Mouse (Mus musculus) olfactory bulb, adult 2 months (tissue): ENCODE results near the gene Olfr1036. TPM values are rescaled to one million over a fixed set of nuclear protein-coding genes. Genes with fewer than 3 reads are reported as not detected.
"Not testable (repeated sequence)": the region's sequence is repeated elsewhere in the genome, so short reads cannot be mapped to it uniquely, and the experiment has no call there.

Experiments
- H3K27ac ChIP-seq: fragments of 200-500 bp; 2 replicates; pipeline ENCODE4 v1.5.1; 2012; ENCODE audit warnings: low read depth, low read length; ENCODE audit not compliant: insufficient read depth
- H3K4me1 ChIP-seq: fragments of 200-500 bp; 2 replicates; pipeline ENCODE4 v1.6.1; 2012; ENCODE audit warnings: low read length; ENCODE audit not compliant: control insufficient read depth, insufficient read depth
- H3K4me3 ChIP-seq: fragments of 200-500 bp; 2 replicates; pipeline ENCODE4 v1.5.1; 2012; ENCODE audit warnings: mild to moderate bottlenecking, low read depth, low read length, moderate library complexity; ENCODE audit not compliant: insufficient read depth
- CTCF ChIP-seq: fragments of 200-500 bp; IDR thresholded peaks from 2 replicates; pipeline ENCODE4 v1.5.1; 2012; ENCODE audit warnings: low read depth, mild to moderate bottlenecking, low read length, moderate library complexity; ENCODE audit not compliant: insufficient read depth
- POLR2A ChIP-seq: fragments of 200-500 bp; IDR thresholded peaks from 2 replicates; pipeline ENCODE4 v1.6.1; 2012; ENCODE audit warnings: mild to moderate bottlenecking, low read depth, low read length, moderate library complexity; ENCODE audit not compliant: insufficient read depth
- WGBS: fragments of 180-500 bp; shearing (Covaris S2); methylation state at CpG from one replicate; pipeline ENCODE4 v1.1.7; 2018; 5-methylcytosine and 5-hydroxymethylcytosine counted together
- polyA plus RNA-seq: library from polyadenylated mRNA; stranded (reverse); fragments of >200 nt; gene quantifications from 2 replicates; pipeline ENCODE4 v1.2.4, GENCODE M21; 2012; ENCODE audit warnings: low replicate concordance; ENCODE audit not compliant: missing spikeins, insufficient read depth, insufficient read length

The Olfr1036 gene
- not detected in 2 replicates for polyA plus RNA-seq

DNA sequence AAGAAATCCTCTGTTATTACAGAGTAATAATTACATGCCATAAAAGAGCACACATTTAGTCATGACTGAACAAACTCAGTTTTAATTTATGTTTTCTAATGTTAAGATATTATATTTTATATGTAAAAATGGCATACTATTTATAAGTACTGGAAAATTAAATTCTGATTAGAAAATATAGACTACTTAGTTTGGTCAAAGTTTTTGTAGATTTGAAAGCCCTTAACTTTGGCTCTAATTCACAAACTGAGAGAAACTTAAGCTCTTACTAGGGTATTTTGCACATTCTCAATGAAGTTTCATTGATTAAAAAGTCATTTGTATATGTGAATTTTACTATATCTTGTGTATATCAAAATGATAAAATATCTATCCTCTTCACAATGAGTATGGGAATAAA lies at the start of gene Olfr1036:
TSS of gene Olfr1036 (plus strand) at position 301 of the 400 bp plus-strand sequence.
- not testable (repeated sequence) for H3K4me1 ChIP-seq, H3K27ac ChIP-seq, H3K4me3 ChIP-seq

DNA sequence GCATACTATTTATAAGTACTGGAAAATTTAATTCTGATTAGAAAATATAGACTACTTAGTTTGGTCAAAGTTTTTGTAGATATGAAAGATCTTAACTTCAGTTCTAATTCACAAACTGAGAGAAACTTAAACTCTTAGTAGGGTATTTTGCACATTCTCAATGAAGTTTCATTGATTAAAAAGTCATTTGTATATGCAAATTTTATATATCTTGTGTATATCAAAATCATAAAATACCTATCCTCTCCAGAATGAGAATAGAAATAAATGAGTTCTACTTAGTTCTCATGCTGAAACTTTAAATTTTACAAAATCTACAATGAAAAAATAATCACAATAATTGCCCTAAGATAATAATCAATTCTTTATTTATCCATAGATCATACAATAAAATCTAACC lies 28.2 kb upstream of the Olfr1036 start, which contains the start of gene Olfr1034:
TSS of gene Olfr1034 (plus strand) at position 301 of the 400 bp plus-strand sequence.
- no peak within 1 kb of the TSS for H3K27ac ChIP-seq
- no peaks in the 10 kb centered on the region for H3K4me1 ChIP-seq
- no peak within 1 kb of the TSS for H3K4me3 ChIP-seq
- TF ChIP-seq CTCF (no peak), POLR2A (no peak)

DNA sequence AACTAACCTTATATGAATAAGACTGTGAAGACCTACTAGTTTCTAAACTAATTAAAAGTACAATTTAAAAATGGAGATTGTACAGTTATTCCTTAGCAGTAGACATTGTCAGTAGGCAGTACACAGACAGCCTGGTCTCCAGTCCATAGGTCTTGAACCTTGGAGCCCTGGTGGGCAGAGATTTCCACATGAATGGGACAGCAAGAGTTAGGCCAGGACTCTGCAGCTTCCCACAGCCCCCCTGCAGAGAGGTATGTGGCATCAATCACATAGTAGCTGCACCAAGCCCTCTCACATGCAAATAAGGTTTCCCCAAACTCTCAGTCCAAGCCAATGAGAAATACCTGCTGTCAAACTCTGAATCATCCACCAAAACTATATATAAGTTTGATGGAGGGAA lies 23.0 kb upstream of the Olfr1036 start:
- not testable (repeated sequence) for H3K27ac ChIP-seq, H3K4me3 ChIP-seq, H3K4me1 ChIP-seq

DNA sequence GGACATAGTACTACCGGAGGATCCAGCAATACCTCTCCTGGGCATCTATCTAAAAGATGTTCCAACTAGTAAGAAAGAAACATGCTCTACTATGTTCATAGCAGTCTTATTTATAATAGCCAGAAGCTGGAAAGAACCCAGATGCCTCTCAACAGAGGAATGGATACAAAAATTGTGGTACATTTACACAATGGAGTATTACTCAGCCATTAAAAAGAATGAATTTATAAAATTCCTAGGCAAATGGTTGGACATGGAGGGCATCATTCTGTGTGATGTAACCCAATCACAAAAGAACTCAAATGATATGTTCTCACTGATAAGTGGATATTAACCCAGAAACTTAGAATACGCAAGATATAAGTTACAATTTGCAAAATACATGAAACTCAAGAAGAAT lies 10.0 kb upstream of the Olfr1036 start:
- not testable (repeated sequence) for H3K27ac ChIP-seq, H3K4me3 ChIP-seq, H3K4me1 ChIP-seq
- WGBS = 94% methylated on average over 2 of the region's 2 CpGs

DNA sequence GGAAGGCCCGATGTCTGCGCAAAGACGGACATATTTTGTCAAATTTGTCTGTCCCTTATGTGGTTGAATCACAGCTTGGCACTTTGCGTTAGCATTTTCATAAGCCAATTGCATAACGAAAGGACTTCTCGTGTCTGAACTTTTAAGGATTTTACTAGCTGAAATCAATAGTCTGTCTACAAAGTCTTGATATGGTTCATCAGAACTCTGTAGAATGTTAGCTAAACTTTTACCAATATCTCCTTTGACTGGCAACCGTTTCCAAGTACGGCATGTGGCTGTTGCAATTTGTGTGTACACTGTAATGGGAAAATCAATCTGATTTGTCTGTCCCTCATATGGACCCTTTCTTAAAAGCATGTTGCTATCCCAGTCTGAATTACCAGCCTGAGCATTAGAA lies 3.6 kb upstream of the Olfr1036 start:
- Histone ChIP-seq H3K4me1 (no peaks in the 10 kb centered on the region), H3K27ac (no peak overlapping the region), H3K4me3 (no peak overlapping the region)
- 96% methylated on average over 8 of the region's 8 CpGs for WGBS
- no peak for TF ChIP-seq CTCF
- TF ChIP-seq POLR2A = no peak

DNA sequence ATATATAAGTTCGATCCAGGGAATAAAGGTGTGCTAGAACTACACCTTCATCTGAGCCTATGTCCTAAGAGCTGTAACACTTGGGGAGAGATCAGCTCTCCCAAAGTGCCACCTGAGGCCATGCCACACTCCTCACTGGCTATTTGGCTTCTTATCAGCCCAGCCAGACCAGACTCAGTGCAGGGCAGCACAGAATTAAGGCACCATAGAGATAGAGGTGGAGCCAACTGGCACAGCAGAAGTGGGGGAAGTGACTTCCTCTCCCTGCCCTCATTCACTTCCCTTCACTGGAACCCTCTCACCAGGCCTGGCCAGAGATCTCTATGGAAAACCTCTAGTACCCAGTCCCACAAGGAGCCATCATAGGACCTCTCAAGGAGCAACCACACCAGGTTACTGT lies 6.7 kb downstream of the Olfr1036 start:
- H3K27ac ChIP-seq, H3K4me3 ChIP-seq, H3K4me1 ChIP-seq: not testable (repeated sequence)
- WGBS = 89% methylated on average over 1 of the region's 1 CpGs

DNA sequence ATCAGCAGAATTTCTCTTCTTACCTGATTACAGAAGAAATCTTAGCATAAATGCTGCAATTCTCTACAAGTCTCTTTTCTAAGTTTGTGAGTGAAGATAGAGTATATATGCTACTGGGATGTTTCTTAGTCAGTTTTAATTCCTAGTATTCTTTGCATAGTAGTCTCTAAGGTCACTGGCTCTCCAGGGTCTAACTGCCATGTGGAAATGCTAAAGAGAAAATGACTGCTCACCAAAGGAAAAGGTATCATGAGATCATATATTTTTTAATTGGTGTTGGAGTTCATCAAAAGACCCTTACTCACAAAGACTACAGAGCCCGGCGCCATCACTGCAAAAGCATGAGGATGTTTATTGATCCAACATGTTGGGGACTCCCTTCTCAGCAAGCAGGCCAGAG lies 13.5 kb downstream of the Olfr1036 start, which contains the start of gene Olfr1037:
TSS of gene Olfr1037 (minus strand) at position 101 of the 400 bp plus-strand sequence.
- 88% methylated on average over 2 of the region's 2 CpGs for WGBS
- TF ChIP-seq POLR2A (no peak), CTCF (no peak)

More for the DNA sequence above, 13.5 kb downstream of the Olfr1036 start, which contains the start of gene Olfr1037:
- H3K27ac ChIP-seq = no peak within 1 kb of the TSS
- H3K4me3 ChIP-seq = no peak within 1 kb of the TSS
- H3K4me1 ChIP-seq = no peaks in the 10 kb centered on the region

Other genes with a start within 250 kb of the Olfr1036 start
- not detected in 2 replicates for gene Olfr1019, start 228.5 kb upstream of the Olfr1036 start, polyA plus RNA-seq
- not detected in 2 replicates for gene Olfr1020, start 227.0 kb upstream of the Olfr1036 start, polyA plus RNA-seq
- not detected in 2 replicates for gene Olfr1022, start 205.4 kb upstream of the Olfr1036 start, polyA plus RNA-seq
- gene Olfr1023, start 188.4 kb upstream of the Olfr1036 start, polyA plus RNA-seq = not detected in 2 replicates
- gene Olfr1024, start 168.9 kb upstream of the Olfr1036 start, polyA plus RNA-seq = not detected in 2 replicates
- gene Olfr1025-ps1, start 158.8 kb upstream of the Olfr1036 start, polyA plus RNA-seq = not detected in 2 replicates
- gene Olfr1026, start 152.4 kb upstream of the Olfr1036 start, polyA plus RNA-seq = not detected in 2 replicates
- gene Olfr1028, start 123.6 kb upstream of the Olfr1036 start, polyA plus RNA-seq = not detected in 2 replicates
- not detected in 2 replicates for gene Olfr1029, start 100.1 kb upstream of the Olfr1036 start, polyA plus RNA-seq
- gene Olfr1030, start 94.7 kb upstream of the Olfr1036 start, polyA plus RNA-seq = not detected in 2 replicates
- not detected in 2 replicates for gene Olfr1031, start 83.7 kb upstream of the Olfr1036 start, polyA plus RNA-seq
- not detected in 2 replicates for gene Olfr1032, start 68.5 kb upstream of the Olfr1036 start, polyA plus RNA-seq
- not detected in 2 replicates for gene Olfr1033, start 53.4 kb upstream of the Olfr1036 start, polyA plus RNA-seq
- gene Olfr1034, start 28.1 kb upstream of the Olfr1036 start, polyA plus RNA-seq = not detected in 2 replicates
- not detected in 2 replicates for gene Olfr1037, start 13.4 kb downstream of the Olfr1036 start, polyA plus RNA-seq
- gene Olfr1039, start 61.9 kb downstream of the Olfr1036 start, polyA plus RNA-seq = not detected in 2 replicates
- not detected in 2 replicates for gene Olfr1040, start 72.7 kb downstream of the Olfr1036 start, polyA plus RNA-seq
- not detected in 2 replicates for gene Olfr1042, start 87.8 kb downstream of the Olfr1036 start, polyA plus RNA-seq
- gene Olfr1043, start 93.5 kb downstream of the Olfr1036 start, polyA plus RNA-seq = not detected in 2 replicates
- not detected in 2 replicates for gene Olfr1044, start 103.8 kb downstream of the Olfr1036 start, polyA plus RNA-seq
- not detected in 2 replicates for gene Olfr52, start 111.7 kb downstream of the Olfr1036 start, polyA plus RNA-seq
- not detected in 2 replicates for gene Olfr1045, start 129.0 kb downstream of the Olfr1036 start, polyA plus RNA-seq
- gene Olfr1046, start 145.3 kb downstream of the Olfr1036 start, polyA plus RNA-seq = not detected in 2 replicates
- gene Olfr1047, start 157.4 kb downstream of the Olfr1036 start, polyA plus RNA-seq = not detected in 2 replicates
- not detected in 2 replicates for gene Olfr1048, start 166.3 kb downstream of the Olfr1036 start, polyA plus RNA-seq
- gene Olfr1049, start 184.3 kb downstream of the Olfr1036 start, polyA plus RNA-seq = not detected in 2 replicates
- not detected in 2 replicates for gene Olfr1051, start 205.1 kb downstream of the Olfr1036 start, polyA plus RNA-seq
- gene Olfr1052, start 218.5 kb downstream of the Olfr1036 start, polyA plus RNA-seq = not detected in 2 replicates
- not detected in 2 replicates for gene Olfr1053, start 241.3 kb downstream of the Olfr1036 start, polyA plus RNA-seq